15 mouse cellular contexts compared by ENCODE assay signal in the genomic region with DNA sequence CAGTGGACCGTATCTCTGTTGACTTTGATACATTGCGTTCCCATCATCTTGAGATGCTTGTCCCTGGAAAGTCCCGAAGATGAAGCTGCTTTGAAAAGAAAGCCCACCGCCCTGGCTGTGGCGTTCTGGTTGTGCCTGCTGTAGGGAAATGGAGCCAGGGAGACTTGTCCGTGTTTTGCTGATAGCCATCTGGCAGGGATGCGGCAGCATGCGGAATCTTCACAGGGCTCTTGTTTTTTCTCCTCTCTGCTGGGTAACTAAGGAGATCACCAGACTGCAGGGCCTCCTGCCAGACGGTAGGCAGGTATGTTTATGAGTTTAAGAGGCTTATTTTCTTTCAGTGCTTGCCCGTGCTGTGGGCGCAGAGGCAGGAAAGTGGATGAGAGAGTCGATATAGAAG.
DNase-seq lines count a peak whose midpoint lies in the region; ATAC-seq and TF ChIP-seq lines count a peak whose summit lies in the region.
"Had no signal": no experiment of that assay in that cellular context is flagged by ENCODE, and none has a peak within 500 bp of the region (broad histone marks: within the 10 kb centered on the region; RNA-seq: fewer than 3 reads in every experiment).

No protein-coding gene starts in this region.

- TF ChIP-seq CTCF in brain, embryonic 14.5 days (IDR thresholded peaks at IDR 0.05; ENCODE audit: borderline replicate concordance, extremely low read depth, insufficient read depth, insufficient read length): no peak

- DNase-seq in layer of hippocampus, adult 11-12 months (ENCODE audit: low spot score): peak; percentile 8
- no peak for DNase-seq in layer of hippocampus, postnatal 36 days
- peak; percentile 74 for DNase-seq in brain, embryonic 14.5 days (ENCODE audit: low read depth)
- DNase-seq in cerebellum, adult 9-11 months: peak; percentile 56
- DNase-seq in right cerebral cortex, adult 2 months (ENCODE audit: low spot score in 2 of 2): peak; percentile 34 to 41
- no peak for DNase-seq in ovary, postnatal 10 days (ENCODE audit: low spot score)
- DNase-seq: heart, postnatal 14 days; kidney, adult 2 months; lung, adult 18-20 months; retina, postnatal 1 day; thymus, postnatal 14 days had no signal

- no peak for TF ChIP-seq POLR2A in brain, embryonic 14.5 days (IDR thresholded peaks at IDR 0.05; ENCODE audit: borderline replicate concordance, extremely low read depth, insufficient read depth, insufficient read length, poor library complexity, severe bottlenecking)

- ATAC-seq in monocyte, adult 5-6 weeks (replicated peaks; ENCODE audit: insufficient number of reproducible peaks, low FRiP score, low TSS enrichment, poor library complexity, severe bottlenecking): no peak
- no peak for ATAC-seq in activated CD4-positive, CD25-positive, alpha-beta regulatory T cell, adult 4 months
- ATAC-seq: hindbrain, embryonic 16.5 days; midbrain, embryonic 15.5 days had no signal

Comparison
In these comparisons a context has a peak if more than half of its experiments do, and no peak if none do; other contexts are left out.
1. DNase-seq: peak in layer of hippocampus, adult 11-12 months (single experiment), brain, embryonic 14.5 days (single experiment), cerebellum, adult 9-11 months (single experiment) and right cerebral cortex, adult 2 months (2 of 2); none in layer of hippocampus, postnatal 36 days (0 of 2) and ovary, postnatal 10 days (single experiment).